Mouse (Mus musculus): ENCODE results near the gene Ndufs1.

- TF ChIP-seq POLR2A (IDR thresholded peaks at IDR 0.05; ENCODE audit: borderline replicate concordance, low read depth, low read length) (no peak), CTCF (IDR thresholded peaks at IDR 0.05; ENCODE audit: low read depth, low read length) (no peak)
Measured at GRCm38 (mm10) chr1:63203950-63204659, 27.5 kb upstream of the Ndufs1 start.

Measured in bone marrow macrophage, adult 2 months (primary cell).